Mouse (Mus musculus) megakaryocyte, embryonic 14.5 days (primary cell): ENCODE measurements around the gene Slc38a6. TPM values are rescaled to one million over a fixed set of nuclear protein-coding genes. Genes with fewer than 3 reads are reported as not detected.
A peak's percentile ranks its signal among the peaks of the same experiment; 100 is the strongest.

ENCODE experiments used
- H3K27me3 ChIP-seq: replicated peaks from 2 replicates; pipeline ENCODE3; 2012; ENCODE audit warnings: inconsistent platforms
- H3K36me3 ChIP-seq: replicated peaks from 2 replicates; pipeline ENCODE3; 2012; ENCODE audit warnings: low read length, inconsistent platforms, mixed read lengths
- H3K4me1 ChIP-seq: 2 replicates; pipeline ENCODE4 v1.6.1; 2012; ENCODE audit warnings: inconsistent platforms
- H3K4me3 ChIP-seq: replicated peaks from 2 replicates; pipeline ENCODE3; 2012; ENCODE audit warnings: moderate library complexity, mild to moderate bottlenecking, inconsistent platforms
- H3K9me3 ChIP-seq: 2 replicates; pipeline ENCODE4 v1.6.1; 2012; ENCODE audit warnings: inconsistent platforms
- FLI1 ChIP-seq: IDR thresholded peaks from 2 replicates; pipeline ENCODE4 v1.6.1; 2012; ENCODE audit warnings: low read length, inconsistent platforms, mixed read lengths
- GATA1 ChIP-seq: IDR thresholded peaks from 3 replicates; pipeline ENCODE4 v1.6.1; 2012; ENCODE audit warnings: mixed read lengths, low read length, inconsistent platforms, borderline replicate concordance
- polyA plus RNA-seq: library from polyadenylated mRNA; stranded (reverse); fragments of >175 nt; gene quantifications from 2 replicates; pipeline ENCODE4 v1.2.3, GENCODE M21; 2012; ENCODE audit warnings: low replicate concordance; ENCODE audit not compliant: insufficient read depth

Slc38a6 gene
- polyA plus RNA-seq, 1 experiment = 2.8 TPM

GRCm38 (mm10) chr12:73317706-73318686 lies 31.4 kb downstream of the Slc38a6 start:
- TF ChIP-seq FLI1 (no peak), GATA1 (no peak)
- peaks cover 42% of the 10 kb centered on the region for H3K4me1 ChIP-seq

GRCm38 (mm10) chr12:73324180-73324586 lies 37.6 kb downstream of the Slc38a6 start:
- H3K4me3 ChIP-seq = no peak overlapping the region
- TF ChIP-seq FLI1 (no peak), GATA1 (no peak)
- H3K36me3 ChIP-seq = peaks cover 16% of the 10 kb centered on the region
- H3K9me3 ChIP-seq = no peaks in the 10 kb centered on the region
- no peaks in the 10 kb centered on the region for H3K27me3 ChIP-seq
- peaks cover 70% of the 10 kb centered on the region for H3K4me1 ChIP-seq

More at GRCm38 (mm10) chr12:73317706-73318686, 31.4 kb downstream of the Slc38a6 start:
- H3K4me3 ChIP-seq = no peak overlapping the region
- H3K27me3 ChIP-seq = no peaks in the 10 kb centered on the region
- no peaks in the 10 kb centered on the region for H3K9me3 ChIP-seq
- H3K36me3 ChIP-seq = peaks cover 27% of the 10 kb centered on the region

GRCm38 (mm10) chr12:73324742-73325141 lies 38.2 kb downstream of the Slc38a6 start:
- peaks cover 16% of the 10 kb centered on the region for H3K36me3 ChIP-seq
- TF ChIP-seq FLI1 = no peak
- TF ChIP-seq GATA1 = no peak
- no peaks in the 10 kb centered on the region for H3K27me3 ChIP-seq
- H3K4me1 ChIP-seq = peaks cover 71% of the 10 kb centered on the region
- H3K4me3 ChIP-seq = no peak overlapping the region
- no peaks in the 10 kb centered on the region for H3K9me3 ChIP-seq

GRCm38 (mm10) chr12:73325181-73325580 lies 38.6 kb downstream of the Slc38a6 start:
- no peak for TF ChIP-seq FLI1
- TF ChIP-seq GATA1 = no peak
- H3K27me3 ChIP-seq = no peaks in the 10 kb centered on the region
- peaks cover 19% of the 10 kb centered on the region for H3K36me3 ChIP-seq
- peaks cover 76% of the 10 kb centered on the region for H3K4me1 ChIP-seq
- H3K9me3 ChIP-seq = no peaks in the 10 kb centered on the region
- H3K4me3 ChIP-seq = no peak overlapping the region

GRCm38 (mm10) chr12:73325617-73326016 lies 39.0 kb downstream of the Slc38a6 start:
- no peaks in the 10 kb centered on the region for H3K9me3 ChIP-seq
- peaks cover 16% of the 10 kb centered on the region for H3K36me3 ChIP-seq
- H3K4me3 ChIP-seq = no peak overlapping the region
- TF ChIP-seq FLI1 (no peak), GATA1 (no peak)
- H3K4me1 ChIP-seq = peaks cover 80% of the 10 kb centered on the region
- H3K27me3 ChIP-seq = no peaks in the 10 kb centered on the region

- TF ChIP-seq GATA1 (no peak), FLI1 (no peak)
- peaks cover 83% of the 10 kb centered on the region for H3K4me1 ChIP-seq
- H3K4me3 ChIP-seq = no peak overlapping the region
- no peaks in the 10 kb centered on the region for H3K9me3 ChIP-seq
- H3K27me3 ChIP-seq = no peaks in the 10 kb centered on the region
- peaks cover 18% of the 10 kb centered on the region for H3K36me3 ChIP-seq
Observed at GRCm38 (mm10) chr12:73327381-73327780, 40.8 kb downstream of the Slc38a6 start.

GRCm38 (mm10) chr12:73328448-73329167 lies 42.0 kb downstream of the Slc38a6 start:
- Histone ChIP-seq H3K27me3 (no peaks in the 10 kb centered on the region), H3K9me3 (no peaks in the 10 kb centered on the region), H3K36me3 (peaks cover 18% of the 10 kb centered on the region), H3K4me1 (peaks cover 73% of the 10 kb centered on the region), H3K4me3 (no peak overlapping the region)
- TF ChIP-seq GATA1 = no peak
- no peak for TF ChIP-seq FLI1

- Histone ChIP-seq H3K36me3 (peaks cover 24% of the 10 kb centered on the region), H3K4me3 (peak overlapping the region; percentile 50), H3K4me1 (peaks cover 68% of the 10 kb centered on the region), H3K27me3 (no peaks in the 10 kb centered on the region), H3K9me3 (no peaks in the 10 kb centered on the region)
- no peak for TF ChIP-seq FLI1
- TF ChIP-seq GATA1 = no peak
Observed at GRCm38 (mm10) chr12:73330236-73330635, 43.7 kb downstream of the Slc38a6 start.

GRCm38 (mm10) chr12:73332701-73333100 lies 46.1 kb downstream of the Slc38a6 start:
- Histone ChIP-seq H3K36me3 (peaks cover 21% of the 10 kb centered on the region), H3K9me3 (no peaks in the 10 kb centered on the region), H3K4me3 (no peak overlapping the region), H3K27me3 (no peaks in the 10 kb centered on the region), H3K4me1 (peaks cover 70% of the 10 kb centered on the region)
- TF ChIP-seq FLI1 = no peak
- no peak for TF ChIP-seq GATA1
